Comparison of ENCODE assay signal across 9 mouse cellular contexts in genomic region chr12:113221289-113221688, GRCm38 (mm10). TPM values are rescaled to one million over a fixed set of nuclear protein-coding genes. Genes with fewer than 3 reads are reported as not detected.
DNase-seq lines count a peak whose midpoint lies in the region; ATAC-seq and TF ChIP-seq lines count a peak whose summit lies in the region.
"Had no signal": no experiment of that assay in that cellular context is flagged by ENCODE, and none has a peak within 500 bp of the region (broad histone marks: within the 10 kb centered on the region; RNA-seq: fewer than 3 reads in every experiment).

No protein-coding gene starts in this region.

- peak overlapping the region; percentile 69 for H3K4me3 ChIP-seq in megakaryocyte, embryonic 14.5 days (replicated peaks)
- no peak overlapping the region for H3K4me3 ChIP-seq in kidney, adult 2 months (ENCODE audit: insufficient read depth, low read depth, low read length)
- H3K4me3 ChIP-seq: heart, embryonic 13.5 days had no signal

- WGBS in kidney, adult 2 months, result 76% methylated on average over 9 of the region's 9 CpGs

- no peaks in the 10 kb centered on the region for H3K36me3 ChIP-seq in megakaryocyte, embryonic 14.5 days (replicated peaks; ENCODE audit: low read length)
- no peaks in the 10 kb centered on the region for H3K36me3 ChIP-seq in kidney, adult 2 months (ENCODE audit: control insufficient read depth, insufficient read depth, low read length)
- H3K36me3 ChIP-seq: heart, embryonic 13.5 days had no signal

- H3K9me3 ChIP-seq in megakaryocyte, embryonic 14.5 days, result no peaks in the 10 kb centered on the region
- H3K9me3 ChIP-seq: heart, embryonic 13.5 days had no signal

- peak; percentile 65 for TF ChIP-seq CTCF in kidney, adult 2 months (conservative IDR thresholded peaks at IDR 0.05; ENCODE audit: insufficient read depth, insufficient read length, low read depth, low read length)

- no peak overlapping the region for H3K27ac ChIP-seq in kidney, adult 2 months (ENCODE audit: insufficient read depth, low read depth, low read length)
- H3K27ac ChIP-seq: heart, embryonic 13.5 days had no signal

- DNase-seq in cerebellum, adult 11 months, result peak; percentile 15
- DNase-seq in cerebellum, adult 9-10 months, result no peak
- peak; percentile 25 for DNase-seq in kidney, adult 2 months
- DNase-seq in spleen, adult 12 weeks (ENCODE audit: low spot score), result peak; percentile 44
- DNase-seq in right cerebral cortex, adult 18-20 months, result no peak
- no peak for DNase-seq in left cerebral cortex, adult 11 months (ENCODE audit: low spot score)

- H3K4me1 ChIP-seq in megakaryocyte, embryonic 14.5 days, result peaks cover 49% of the 10 kb centered on the region
- no peaks in the 10 kb centered on the region for H3K4me1 ChIP-seq in kidney, adult 2 months (ENCODE audit: control insufficient read depth, insufficient read depth, low read length)

- peaks cover 4% of the 10 kb centered on the region for H3K27me3 ChIP-seq in megakaryocyte, embryonic 14.5 days (replicated peaks)
- no peaks in the 10 kb centered on the region for H3K27me3 ChIP-seq in kidney, adult 2 months (replicated peaks; ENCODE audit: control insufficient read depth, insufficient read depth, low read length)
- H3K27me3 ChIP-seq: heart, embryonic 13.5 days had no signal

- TF ChIP-seq POLR2A in kidney, adult 2 months (IDR thresholded peaks at IDR 0.05; ENCODE audit: low read depth, low read length), result no peak

- no peak for ATAC-seq in megakaryocyte, adult 5-6 weeks (ENCODE audit: poor library complexity, severe bottlenecking)

RNA-seq across cellular contexts. Expression of gene Tmem121, which starts 35.6 kb away (rescaled TPM):
- not detected in 2 replicates for polyA plus RNA-seq in megakaryocyte, embryonic 14.5 days (2012; ENCODE audit: insufficient read depth, low replicate concordance)
- 0.69 TPM in 1 of 2 replicates, not detected in the other for total RNA-seq in megakaryocyte, adult 5-6 weeks (2015)
- total RNA-seq in megakaryocyte, adult 5-6 weeks (2017), result not detected in 2 replicates
- polyA plus RNA-seq in kidney, adult 2 months (2012; rRNA removed), result 0.27 and 0.41 TPM in 2 replicates

Comparison
In these comparisons a context has a peak if more than half of its experiments do, and no peak if none do; other contexts are left out.
1. DNase-seq: peak in cerebellum, adult 11 months (single experiment), kidney, adult 2 months (single experiment) and spleen, adult 12 weeks (single experiment); none in cerebellum, adult 9-10 months (single experiment), right cerebral cortex, adult 18-20 months (single experiment) and left cerebral cortex, adult 11 months (single experiment).